32 mouse cellular contexts compared by ENCODE assay signal in the genomic region with DNA sequence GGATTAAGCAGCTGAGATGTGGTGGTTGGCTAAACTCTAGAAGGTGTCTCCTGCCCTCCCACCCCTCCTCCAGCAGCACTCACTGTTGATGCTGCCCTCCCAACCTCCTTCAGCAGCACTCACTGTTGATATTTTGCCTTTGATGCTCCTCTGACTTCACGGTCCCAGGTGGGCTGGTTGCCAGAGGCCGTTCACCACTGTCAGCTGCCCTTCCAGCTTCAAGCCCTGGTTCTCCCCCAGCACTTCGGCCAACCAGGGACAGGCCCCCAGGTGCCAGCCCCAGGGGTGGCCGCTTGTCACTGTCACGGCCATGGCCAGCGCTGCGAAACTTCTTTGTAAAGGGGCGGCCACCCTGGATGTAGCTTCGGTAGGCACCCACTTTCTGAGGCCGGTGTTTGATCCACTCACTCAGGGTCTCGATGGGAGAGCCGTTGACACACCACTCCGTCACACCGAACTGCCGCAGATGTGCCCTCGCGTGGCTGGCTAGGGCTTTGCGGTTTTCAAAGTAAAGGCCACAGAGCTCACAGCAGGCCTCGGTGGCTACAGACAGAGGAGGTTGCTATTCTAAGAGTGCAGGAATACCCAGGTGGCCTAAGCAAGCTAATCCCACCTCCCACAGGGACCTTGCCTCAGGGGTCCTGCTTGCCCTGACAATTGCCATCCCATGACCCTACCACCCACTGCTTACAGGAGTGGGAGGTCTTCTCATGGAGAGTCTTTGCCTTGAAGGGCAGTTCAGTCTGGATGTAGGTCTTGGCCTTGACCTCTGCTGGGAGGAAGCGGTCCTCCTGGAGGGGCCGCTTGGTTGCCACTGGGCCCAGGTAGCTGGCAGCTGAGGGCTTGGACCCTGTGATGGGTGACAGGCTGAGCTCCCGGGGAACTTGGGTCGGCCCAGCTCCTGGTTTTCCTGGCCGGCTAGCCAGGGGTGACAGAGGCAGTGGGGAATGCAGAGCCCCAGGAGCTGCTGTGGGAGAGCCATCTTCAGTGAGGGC. TPM values are rescaled to one million over a fixed set of nuclear protein-coding genes. Genes with fewer than 3 reads are reported as not detected.
A peak's percentile ranks its signal among the peaks of the same experiment; 100 is the strongest.
DNase-seq lines count a peak whose midpoint lies in the region; ATAC-seq lines count a peak whose summit lies in the region.
"Had no signal": no experiment of that assay in that cellular context is flagged by ENCODE, and none has a peak within 500 bp of the region (broad histone marks: within the 10 kb centered on the region; RNA-seq: fewer than 3 reads in every experiment).

No protein-coding gene starts in this region.

- H3K4me2 ChIP-seq in forebrain, embryonic 13.5 days = no peak overlapping the region
- H3K4me2 ChIP-seq: forebrain, embryonic 12.5 days; heart, embryonic 15.5 days; kidney, embryonic 15.5 days; limb, embryonic 12.5 days; liver, embryonic 15.5 days; lung, embryonic 14.5 days; neural tube, embryonic 12.5 days had no signal

- WGBS in heart, embryonic 10.5 days = 88% methylated on average over 24 of the region's 24 CpGs
- 88% methylated on average over 24 of the region's 24 CpGs for WGBS in forebrain, embryonic 13.5 days

- peak; percentile 24 to 71 for DNase-seq in adrenal gland, adult (ENCODE audit: inconsistent age in 2 of 2, low spot score in 1 of 2)
- no peak for DNase-seq in adrenal gland, adult 8-10 months
- DNase-seq in heart, embryonic 10.5 days (ENCODE audit: low spot score) = peak; percentile 70
- no peak for DNase-seq in heart, adult 8-10 months (ENCODE audit: low spot score)
- DNase-seq in R1 (ENCODE audit: low read depth, low spot score) = peak; percentile 26
- DNase-seq in adrenal gland, postnatal 36 days = peak; percentile 57 to 67
- no peak for DNase-seq in frontal cortex, postnatal 25 days (ENCODE audit: low spot score in 2 of 2)
- DNase-seq: cerebellum, adult 9-10 months; embryo, embryonic 11 days; gastrocnemius, adult 2 months; gastrocnemius, postnatal 36 days; kidney, adult 18-20 months; kidney, postnatal 36 days; lung, embryonic 14.5 days; lung, postnatal 14 days; right cerebral cortex, postnatal 4 days; thymus, postnatal 25 days had no signal

- 0 out of 2 replicates have a peak overlapping the region, but pooled peaks have one; percentile 10 for H3K27ac ChIP-seq in heart, embryonic 10.5 days
- H3K27ac ChIP-seq in forebrain, embryonic 13.5 days = no peak overlapping the region
- H3K27ac ChIP-seq: forebrain, embryonic 12.5 days; gastrocnemius, adult 2 months; heart, embryonic 15.5 days; kidney, embryonic 15.5 days; layer of hippocampus, adult 2 months; limb, embryonic 12.5 days; liver, embryonic 15.5 days; neural tube, embryonic 12.5 days had no signal

- no peak overlapping the region for H3K4me3 ChIP-seq in heart, embryonic 10.5 days
- H3K4me3 ChIP-seq in forebrain, embryonic 13.5 days = no peak overlapping the region
- H3K4me3 ChIP-seq: erythroblast, embryonic 14.5 days; forebrain, embryonic 12.5 days; gastrocnemius, adult 2 months; heart, embryonic 15.5 days; kidney, embryonic 15.5 days; layer of hippocampus, adult 2 months; left cerebral cortex, adult 2 months; limb, embryonic 12.5 days; liver, embryonic 15.5 days; neural tube, embryonic 12.5 days had no signal

- H3K9me3 ChIP-seq in heart, embryonic 10.5 days = no peaks in the 10 kb centered on the region
- H3K9me3 ChIP-seq in forebrain, embryonic 13.5 days (replicated peaks) = no peaks in the 10 kb centered on the region
- H3K9me3 ChIP-seq: forebrain, embryonic 12.5 days; heart, embryonic 15.5 days; kidney, embryonic 15.5 days; limb, embryonic 12.5 days; liver, embryonic 15.5 days; neural tube, embryonic 12.5 days had no signal

- peaks cover 86% of the 10 kb centered on the region for H3K36me3 ChIP-seq in heart, embryonic 10.5 days
- H3K36me3 ChIP-seq in forebrain, embryonic 13.5 days (ENCODE audit: poor library complexity, severe bottlenecking) = peaks cover 87% of the 10 kb centered on the region

- peaks cover 17% of the 10 kb centered on the region; the same call in 1 of the 2 replicates for H3K4me1 ChIP-seq in heart, embryonic 10.5 days
- H3K4me1 ChIP-seq in forebrain, embryonic 13.5 days = peaks cover 17% of the 10 kb centered on the region; the same call in 1 of the 2 replicates
- H3K4me1 ChIP-seq: kidney, embryonic 15.5 days; limb, embryonic 12.5 days had no signal

- no peak for ATAC-seq in forebrain, embryonic 13.5 days
- ATAC-seq: hindbrain, embryonic 16.5 days; midbrain, embryonic 16.5 days; Patski had no signal

- H3K27me3 ChIP-seq in heart, embryonic 10.5 days (ENCODE audit: insufficient read depth, poor library complexity, severe bottlenecking) = no peaks in the 10 kb centered on the region
- no peaks in the 10 kb centered on the region for H3K27me3 ChIP-seq in forebrain, embryonic 13.5 days
- H3K27me3 ChIP-seq: CH12.LX; forebrain, embryonic 12.5 days; heart, embryonic 15.5 days; kidney, embryonic 15.5 days; limb, embryonic 12.5 days; liver, embryonic 15.5 days; neural tube, embryonic 12.5 days; Patski had no signal

- H3K9ac ChIP-seq in forebrain, embryonic 13.5 days = no peak overlapping the region
- H3K9ac ChIP-seq: forebrain, embryonic 12.5 days; heart, embryonic 15.5 days; kidney, embryonic 15.5 days; limb, embryonic 12.5 days; liver, embryonic 15.5 days; lung, embryonic 14.5 days; neural tube, embryonic 12.5 days had no signal

RNA-seq across cellular contexts. Expression of a gene that starts 6.7 kb away (rescaled TPM):
- 100 to 1,000 TPM; 105 to 275 (median 189) TPM for total RNA-seq in adrenal gland, adult 8-10 months (2022)
- 84.7 and 88.6 TPM in 2 replicates for polyA plus RNA-seq in heart, embryonic 10.5 days (2016; fragmentation: Nextera tagmentation; extraction: Ambion mirVana)
- 10 to 100 TPM; 41.4 to 55.8 (median 46.3) TPM for total RNA-seq in heart, adult 8-10 months (2022)
- total RNA-seq in adrenal gland, postnatal 36 days (2021) = 100 to 1,000 TPM in 1 of 2 experiments, 10 to 100 TPM in 1; 81.2 to 102 TPM
- polyA plus RNA-seq in forebrain, embryonic 13.5 days (2015; fragmentation: Nextera tagmentation; extraction: Ambion mirVana) = 113 and 119 TPM in 2 replicates

RNA-seq across cellular contexts. Expression of a gene that starts 32.2 kb away (rescaled TPM):
- 10 to 100 TPM; 45.4 to 81.3 (median 58.8) TPM for total RNA-seq in adrenal gland, adult 8-10 months (2022)
- 17.9 and 21.8 TPM in 2 replicates for polyA plus RNA-seq in heart, embryonic 10.5 days (2016; fragmentation: Nextera tagmentation; extraction: Ambion mirVana)
- 10 to 100 TPM; 14.0 to 17.2 (median 15.4) TPM for total RNA-seq in heart, adult 8-10 months (2022)
- total RNA-seq in adrenal gland, postnatal 36 days (2021) = 10 to 100 TPM; 48.5 to 49.9 TPM
- 26.6 and 27.7 TPM in 2 replicates for polyA plus RNA-seq in forebrain, embryonic 13.5 days (2015; fragmentation: Nextera tagmentation; extraction: Ambion mirVana)

RNA-seq across cellular contexts. Expression of a gene that starts 36.0 kb away (rescaled TPM):
- 100 to 1,000 TPM in 2 of 4 experiments, 10 to 100 TPM in 2; 60.5 to 149 (median 103) TPM for total RNA-seq in adrenal gland, adult 8-10 months (2022)
- polyA plus RNA-seq in heart, embryonic 10.5 days (2016; fragmentation: Nextera tagmentation; extraction: Ambion mirVana) = 100 and 115 TPM in 2 replicates
- total RNA-seq in heart, adult 8-10 months (2022) = 10 to 100 TPM; 34.6 to 51.5 (median 44.6) TPM
- total RNA-seq in adrenal gland, postnatal 36 days (2021) = 10 to 100 TPM; 55.1 to 77.5 TPM
- polyA plus RNA-seq in forebrain, embryonic 13.5 days (2015; fragmentation: Nextera tagmentation; extraction: Ambion mirVana) = 112 and 114 TPM in 2 replicates

RNA-seq across cellular contexts. Expression of a gene that starts 46.3 kb away (rescaled TPM):
- 1 to 10 TPM; 2.2 to 4.0 (median 2.5) TPM for total RNA-seq in adrenal gland, adult 8-10 months (2022)
- 1.2 and 2.3 TPM in 2 replicates for polyA plus RNA-seq in heart, embryonic 10.5 days (2016; fragmentation: Nextera tagmentation; extraction: Ambion mirVana)
- total RNA-seq in heart, adult 8-10 months (2022) = 1 to 10 TPM in 1 of 4 experiments, under 1 TPM in 3; 0.33 to 1.2 (median 0.61) TPM
- total RNA-seq in adrenal gland, postnatal 36 days (2021) = 1 to 10 TPM; 1.2 to 1.8 TPM
- 0.26 and 0.32 TPM in 2 replicates for polyA plus RNA-seq in forebrain, embryonic 13.5 days (2015; fragmentation: Nextera tagmentation; extraction: Ambion mirVana)
- polyA plus RNA-seq: C2C12, Patski had no signal

Comparison
In these comparisons a context has a peak if more than half of its experiments do, and no peak if none do; other contexts are left out.
1. DNase-seq: peak in adrenal gland, adult (2 of 2), heart, embryonic 10.5 days (single experiment), R1 (single experiment) and adrenal gland, postnatal 36 days (2 of 2); none in adrenal gland, adult 8-10 months (single experiment), heart, adult 8-10 months (single experiment) and frontal cortex, postnatal 25 days (0 of 2).